Mouse (Mus musculus) bone marrow macrophage, adult 2 months (primary cell): ENCODE results near the gene Actb.

Experiments
- CTCF ChIP-seq: IDR thresholded peaks from 2 replicates; pipeline ENCODE4 v1.5.1; 2012; ENCODE audit warnings: low read depth, mild to moderate bottlenecking, low read length, moderate library complexity
- POLR2A ChIP-seq: IDR thresholded peaks from 2 replicates; pipeline ENCODE4 v1.6.1; 2012; ENCODE audit warnings: mild to moderate bottlenecking, low read depth, low read length, borderline replicate concordance

DNA sequence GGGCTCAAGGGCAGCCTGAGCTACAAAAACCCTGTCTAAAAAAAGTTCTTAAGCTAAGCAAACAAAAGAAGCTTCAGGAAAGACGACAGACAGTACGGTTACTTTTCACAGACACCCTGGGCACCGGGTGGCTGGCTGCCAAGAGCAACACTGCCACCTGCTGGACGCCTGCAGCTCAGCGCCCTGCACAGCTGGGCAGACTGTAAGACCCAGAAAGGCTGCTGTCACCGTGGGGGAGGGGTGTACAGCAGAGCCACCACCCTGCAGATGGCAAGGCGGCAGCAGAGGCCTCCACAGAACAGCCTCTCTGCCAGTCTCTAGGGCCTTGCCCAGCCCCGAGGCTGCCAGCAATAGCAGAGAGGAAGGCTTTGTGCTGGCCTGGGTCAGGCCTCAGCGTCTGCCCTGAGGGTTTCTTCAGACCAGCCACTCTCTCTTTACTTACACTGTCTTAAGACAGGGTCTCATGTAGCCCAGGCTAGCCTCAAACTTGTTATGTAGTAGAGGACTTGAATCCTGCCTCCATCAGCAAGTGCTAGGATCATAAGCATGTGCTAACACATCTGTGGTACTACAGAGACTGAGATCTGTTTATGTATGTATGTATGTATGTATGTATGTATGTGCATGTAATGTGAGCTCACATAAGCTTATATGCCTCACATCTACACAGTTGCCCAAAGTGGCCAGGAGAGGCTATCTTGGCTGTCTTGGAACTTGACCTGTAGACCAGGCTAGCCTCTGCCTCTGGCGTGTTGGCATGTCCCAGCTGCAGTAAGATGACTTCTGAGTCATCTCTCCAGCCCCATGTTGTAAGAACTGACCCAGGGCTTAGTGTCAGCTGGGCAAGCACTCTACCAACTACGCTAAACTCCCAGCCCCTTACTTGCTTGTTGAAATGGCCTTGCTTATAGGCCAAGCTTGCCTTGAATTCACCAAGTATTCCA is 28.9 kb downstream of the Actb start:
- TF ChIP-seq POLR2A (no peak), CTCF (peak; percentile 81)
